Mouse (Mus musculus) urinary bladder, postnatal 14 days (tissue): ENCODE measurements around the gene Emp1.

Experiments
- DNase-seq: peaks from one replicate; pipeline ENCODE4 v3.0.0; 2021; ENCODE audit warnings: low spot score

Gene Emp1

GRCm38 (mm10) chr6:135362459-135363159 is at the start of gene Emp1:
Emp1 (plus strand) TSS chr6:135362545.
- DNase-seq, result peak; percentile 93

GRCm38 (mm10) chr6:135313981-135314380 is 48.4 kb upstream of the Emp1 start:
- no peak for DNase-seq

- DNase-seq, result no peak
Measured at GRCm38 (mm10) chr6:135316141-135316540, 46.2 kb upstream of the Emp1 start.

- no peak for DNase-seq
Measured at GRCm38 (mm10) chr6:135319431-135319933, 42.9 kb upstream of the Emp1 start.

- DNase-seq, result peak; percentile 39
Measured at GRCm38 (mm10) chr6:135322749-135323148, 39.6 kb upstream of the Emp1 start.

- peak; percentile 85 for DNase-seq
Measured at GRCm38 (mm10) chr6:135323311-135323982, 38.9 kb upstream of the Emp1 start.

- DNase-seq, result no peak
Measured at GRCm38 (mm10) chr6:135324111-135324510, 38.2 kb upstream of the Emp1 start.

GRCm38 (mm10) chr6:135324686-135325300 is 37.6 kb upstream of the Emp1 start:
- DNase-seq, result peak; percentile 34

GRCm38 (mm10) chr6:135326847-135327246 is 35.5 kb upstream of the Emp1 start:
- no peak for DNase-seq

GRCm38 (mm10) chr6:135331916-135332315 is 30.4 kb upstream of the Emp1 start:
- DNase-seq, result no peak

GRCm38 (mm10) chr6:135332737-135333281 is 29.5 kb upstream of the Emp1 start:
- no peak for DNase-seq

GRCm38 (mm10) chr6:135333994-135334651 is 28.2 kb upstream of the Emp1 start:
- peak; percentile 53 for DNase-seq

GRCm38 (mm10) chr6:135336376-135336775 is 26.0 kb upstream of the Emp1 start:
- no peak for DNase-seq

- no peak for DNase-seq
Measured at GRCm38 (mm10) chr6:135340355-135341075, 21.8 kb upstream of the Emp1 start.

GRCm38 (mm10) chr6:135341076-135341378 is 21.3 kb upstream of the Emp1 start:
- no peak for DNase-seq

GRCm38 (mm10) chr6:135351638-135352302 is 10.6 kb upstream of the Emp1 start:
- DNase-seq, result peak; percentile 65

- DNase-seq, result no peak
Measured at GRCm38 (mm10) chr6:135352537-135352936, 9.8 kb upstream of the Emp1 start.

GRCm38 (mm10) chr6:135354953-135355352 is 7.4 kb upstream of the Emp1 start:
- no peak for DNase-seq

- DNase-seq, result no peak
Measured at GRCm38 (mm10) chr6:135360331-135360730, 2.0 kb upstream of the Emp1 start.

- no peak for DNase-seq
Measured at GRCm38 (mm10) chr6:135362098-135362458, 267 bp upstream of the Emp1 start.
